Mouse (Mus musculus): Measurements from ENCODE around the gene Gm20547.

DNA sequence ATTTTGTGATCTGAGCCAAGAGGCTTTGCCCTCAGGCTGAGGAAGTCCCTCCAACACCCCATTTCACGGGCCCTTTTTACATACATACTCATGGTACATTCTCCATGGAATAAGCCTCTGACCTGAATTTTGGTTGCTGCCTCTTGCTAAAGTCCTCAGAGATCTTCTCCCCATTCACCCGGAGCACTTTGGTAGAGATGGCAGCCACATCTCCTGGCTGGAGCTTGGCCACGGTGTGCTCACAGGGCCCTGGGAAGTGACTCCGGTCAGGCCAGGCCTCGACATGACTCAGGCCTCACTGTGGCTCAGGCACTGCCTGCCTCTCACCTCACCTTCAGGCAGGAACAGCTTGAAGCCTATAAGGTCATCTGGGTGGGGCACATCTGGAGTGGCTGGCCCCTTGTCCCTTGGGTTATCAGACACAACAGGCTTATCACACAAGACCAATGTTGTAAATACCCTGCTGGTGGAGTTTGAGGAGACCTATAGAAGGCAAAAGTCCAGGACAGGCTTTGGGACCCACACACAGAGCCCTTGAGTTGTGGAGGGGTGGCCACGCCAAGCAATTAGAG lies 41.0 kb downstream of the Gm20547 start:
- TF ChIP-seq CTCF (IDR thresholded peaks at IDR 0.05; ENCODE audit: borderline replicate concordance, extremely low read depth, insufficient read depth, insufficient read length) (no peak), POLR2A (IDR thresholded peaks at IDR 0.05; ENCODE audit: borderline replicate concordance, extremely low read depth, insufficient read depth, insufficient read length, poor library complexity, severe bottlenecking) (no peak)

Data from brain, embryonic 14.5 days (tissue).